Mouse (Mus musculus) adrenal gland, adult 2 months (tissue): Measurements from ENCODE around the gene Adamts8. TPM values are rescaled to one million over a fixed set of nuclear protein-coding genes. Genes with fewer than 3 reads are reported as not detected.

Experiments used
- DNase-seq: peaks from one replicate; pipeline ENCODE4 v3.0.0; 2021
- polyA plus RNA-seq: library from polyadenylated mRNA; depleted of rRNA; stranded (reverse); fragments of >200 nt; gene quantifications from 2 replicates; pipeline ENCODE4 v1.2.3, GENCODE M21; 2012
- total RNA-seq, 2 experiments: library from RNA; stranded (reverse); gene quantifications; 2 replicates each; pipeline ENCODE4 v1.2.3; 2021

Gene Adamts8
- total and polyA plus RNA-seq, 3 experiments: 0.12 to 0.34 (median 0.14) TPM

- DNase-seq: peak; percentile 86
These were observed 20.0 kb upstream of the Adamts8 start, which contains the start of gene Adamts15 for GRCm38 (mm10) chr9:30922197-30922894. Adamts15 (minus strand) TSS chr9:30922452.

DNA sequence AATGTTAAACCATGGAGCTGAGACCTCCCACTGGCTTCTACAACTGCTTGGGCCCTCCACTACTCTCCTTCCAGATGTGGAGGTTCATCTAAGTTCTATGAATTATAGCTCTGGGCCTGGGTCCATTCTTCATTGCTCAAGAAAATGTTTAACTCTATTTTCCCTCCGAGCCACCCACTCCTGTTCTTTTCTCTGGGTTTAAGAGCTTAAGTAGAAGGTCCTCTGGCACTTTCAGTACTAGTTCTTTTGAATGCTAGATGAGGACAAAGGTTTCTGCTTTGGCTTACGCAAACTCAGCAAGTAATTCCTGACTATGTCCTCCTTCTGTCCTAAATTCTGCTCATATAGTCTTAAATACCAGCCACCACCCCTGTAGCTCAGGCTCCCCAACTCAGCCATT, 13.6 kb upstream of the Adamts8 start:
- no peak for DNase-seq

DNA sequence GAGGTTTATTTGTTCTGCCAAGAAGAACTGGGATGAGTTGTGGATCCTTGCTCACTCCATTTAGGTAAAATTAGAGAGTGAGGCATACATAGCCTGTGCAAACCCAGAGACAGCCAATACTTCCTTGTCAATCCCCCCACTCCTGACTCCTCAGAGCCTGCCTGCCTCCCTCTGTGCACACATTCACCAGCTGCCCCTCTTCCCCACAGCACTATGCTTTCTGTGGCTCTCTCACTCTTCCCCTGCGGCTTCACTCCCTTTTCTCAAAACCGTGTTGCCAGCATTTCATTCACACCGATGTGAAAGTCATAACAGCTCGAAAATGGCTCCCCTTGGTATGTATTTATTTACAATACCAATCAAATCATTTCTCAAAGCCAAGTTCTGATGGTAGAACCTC, 10.0 kb upstream of the Adamts8 start:
- DNase-seq: no peak

DNA sequence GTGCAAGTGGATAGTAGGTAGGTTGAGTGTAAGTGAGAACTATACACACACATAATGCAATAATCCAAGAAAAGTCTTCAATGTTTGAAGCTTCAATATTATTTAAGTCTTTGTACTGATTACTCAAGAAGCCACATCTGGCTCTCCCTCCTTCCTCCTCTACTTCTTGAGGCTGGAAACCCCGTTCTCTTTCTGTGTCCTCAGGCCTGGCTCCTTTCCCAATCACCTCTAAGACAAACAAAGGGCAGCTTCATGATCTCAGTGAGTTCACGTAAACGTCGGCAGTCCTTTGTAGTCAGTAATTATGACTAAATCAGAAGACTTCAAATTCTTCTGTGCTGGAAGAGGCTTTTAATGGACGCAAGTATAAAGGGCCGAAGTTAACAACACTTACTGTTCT, 7.5 kb upstream of the Adamts8 start:
- DNase-seq: no peak

DNA sequence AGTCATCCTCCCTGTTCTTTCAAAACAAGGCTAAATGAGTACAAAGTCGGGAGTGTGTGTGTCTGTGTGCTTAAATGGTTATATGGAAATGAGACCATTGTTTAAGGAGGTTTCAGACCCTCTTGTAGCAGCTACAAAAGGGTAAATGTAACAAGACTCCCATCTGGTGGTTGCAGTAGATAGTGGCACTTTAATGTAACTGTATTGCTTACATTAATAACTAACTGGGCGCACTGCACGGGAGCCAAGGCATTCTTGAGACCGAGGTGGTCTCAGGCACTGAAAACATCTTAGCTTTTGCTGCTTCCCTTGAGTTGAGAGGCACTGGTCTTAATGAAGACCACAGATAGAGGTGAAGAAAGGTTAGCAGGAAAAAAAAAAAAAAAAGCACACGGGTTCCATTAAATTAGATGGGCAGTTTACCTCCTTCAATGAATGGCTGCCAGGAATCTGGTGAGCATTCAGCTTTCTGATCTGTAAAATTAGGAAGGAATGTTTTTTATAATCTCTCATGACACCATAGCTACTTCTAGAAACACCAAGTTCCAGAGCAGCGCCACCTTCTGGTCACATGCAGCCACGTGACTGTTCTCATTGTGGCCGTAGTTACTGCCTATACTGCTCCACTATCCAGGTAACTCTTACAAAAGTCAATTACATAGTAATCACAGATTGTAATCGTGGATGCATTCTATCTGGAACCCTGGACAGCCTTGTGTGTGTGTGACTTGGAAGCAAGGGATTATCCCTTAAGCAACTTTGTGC, 5.5 kb upstream of the Adamts8 start:
- DNase-seq: peak; percentile 46

- peak; percentile 84 for DNase-seq
These were observed 2.0 kb upstream of the Adamts8 start for GRCm38 (mm10) chr9:30940328-30940727.

DNA sequence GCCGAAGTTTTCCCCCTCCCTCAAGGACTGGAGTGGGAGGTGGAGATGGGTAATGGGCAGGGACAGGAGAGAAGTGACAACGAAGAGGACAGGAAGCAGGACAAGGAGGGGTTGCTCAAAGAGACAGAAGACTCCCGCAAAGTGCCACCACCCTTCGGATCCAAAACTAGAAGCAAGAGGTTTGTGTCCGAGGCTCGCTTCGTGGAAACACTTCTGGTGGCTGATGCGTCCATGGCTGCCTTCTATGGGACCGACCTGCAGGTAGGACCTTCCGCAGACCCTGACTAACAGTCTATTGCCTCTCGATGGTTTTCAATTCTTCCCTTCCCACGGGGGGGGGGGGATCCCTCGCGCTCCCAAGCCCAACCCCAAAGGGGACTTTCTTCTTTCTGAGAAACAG, 979 bp downstream of the Adamts8 start:
- no peak for DNase-seq

DNA sequence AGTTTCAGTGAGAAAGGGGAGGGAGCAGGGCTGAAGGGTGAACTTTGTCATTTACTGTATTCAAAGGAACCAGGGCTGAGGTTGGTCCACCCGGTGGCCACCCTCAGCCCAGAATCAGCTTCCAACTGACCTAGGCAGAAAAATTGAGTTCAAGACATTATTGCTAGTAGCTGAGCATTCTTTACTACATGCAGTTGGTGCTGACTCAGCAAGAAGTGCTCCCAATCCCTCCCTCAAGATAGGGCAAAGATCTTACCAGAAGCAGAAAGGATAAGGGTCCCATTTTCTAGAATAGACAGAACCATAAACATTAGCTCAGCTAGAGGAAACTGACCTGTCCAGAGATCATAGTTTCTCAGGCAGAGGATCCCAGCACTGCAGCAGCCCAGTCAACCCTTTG, 1.9 kb downstream of the Adamts8 start:
- DNase-seq: no peak

- DNase-seq: no peak
These were observed 2.9 kb downstream of the Adamts8 start for GRCm38 (mm10) chr9:30945276-30945675.

- no peak for DNase-seq
These were observed 7.1 kb downstream of the Adamts8 start for GRCm38 (mm10) chr9:30949422-30949821.

- DNase-seq: peak; percentile 61
These were observed 7.6 kb downstream of the Adamts8 start for GRCm38 (mm10) chr9:30949971-30950370.

DNA sequence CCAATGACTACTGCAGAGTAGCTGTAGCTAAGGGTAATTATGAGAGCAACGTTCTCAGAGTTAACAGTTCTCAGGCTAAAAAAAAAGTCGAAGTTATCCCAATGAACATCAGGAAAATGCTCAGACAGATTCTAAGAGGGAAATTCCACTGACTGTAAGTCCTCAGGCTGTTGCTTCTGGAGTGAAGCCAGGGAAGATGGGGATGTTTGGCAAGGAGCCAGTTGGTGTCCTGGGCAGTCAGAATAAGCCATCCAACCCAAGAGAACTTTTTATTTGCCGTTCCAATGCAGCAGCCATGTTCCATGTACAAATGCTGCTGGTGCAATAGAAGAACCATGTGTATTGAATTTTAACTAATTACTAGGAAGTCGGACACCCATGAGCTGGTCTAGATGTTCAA, 8.2 kb downstream of the Adamts8 start:
- peak; percentile 58 for DNase-seq

DNA sequence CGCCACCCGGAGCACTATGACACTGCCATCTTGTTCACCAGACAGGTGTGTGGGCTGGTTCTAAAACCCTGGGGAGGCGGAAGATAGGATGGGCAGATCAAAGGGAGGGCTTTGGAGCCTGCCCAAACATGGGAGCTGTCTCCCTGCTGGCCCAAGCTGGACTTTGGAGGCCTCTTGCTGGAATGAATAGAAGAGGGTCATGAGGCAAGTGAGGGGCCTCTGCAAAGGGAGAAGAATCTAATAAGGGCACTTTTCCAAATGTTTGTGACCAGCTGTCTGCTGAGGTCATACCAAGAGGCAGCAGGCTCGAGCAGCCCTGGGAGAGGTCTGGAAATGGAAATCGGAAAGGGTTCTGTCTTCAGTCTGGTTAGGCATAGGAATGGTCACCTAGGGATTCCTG, 9.1 kb downstream of the Adamts8 start:
- no peak for DNase-seq

DNA sequence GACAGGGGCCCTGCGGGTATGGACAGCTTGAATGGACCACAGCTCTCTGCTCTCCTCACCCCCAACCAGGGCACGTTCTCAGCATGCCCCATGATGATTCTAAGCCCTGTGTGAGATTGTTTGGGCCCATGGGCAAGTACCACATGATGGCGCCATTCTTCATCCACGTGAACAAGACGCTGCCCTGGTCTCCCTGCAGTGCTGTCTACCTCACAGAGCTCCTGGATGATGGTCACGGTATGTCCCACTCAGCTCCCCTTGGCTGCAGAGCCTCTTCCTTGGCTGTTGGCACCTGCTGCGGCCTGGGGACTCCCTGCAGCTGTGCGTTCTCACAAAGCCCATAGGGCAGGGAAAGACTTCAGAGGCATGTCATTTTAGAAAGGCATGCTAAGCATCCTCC, 10.9 kb downstream of the Adamts8 start:
- no peak for DNase-seq

GRCm38 (mm10) chr9:30955246-30955645, 12.9 kb downstream of the Adamts8 start:
- DNase-seq: no peak

- no peak for DNase-seq
These were observed 21.4 kb downstream of the Adamts8 start for GRCm38 (mm10) chr9:30963780-30964179.

- no peak for DNase-seq
These were observed 22.3 kb downstream of the Adamts8 start for GRCm38 (mm10) chr9:30964685-30965084.

DNA sequence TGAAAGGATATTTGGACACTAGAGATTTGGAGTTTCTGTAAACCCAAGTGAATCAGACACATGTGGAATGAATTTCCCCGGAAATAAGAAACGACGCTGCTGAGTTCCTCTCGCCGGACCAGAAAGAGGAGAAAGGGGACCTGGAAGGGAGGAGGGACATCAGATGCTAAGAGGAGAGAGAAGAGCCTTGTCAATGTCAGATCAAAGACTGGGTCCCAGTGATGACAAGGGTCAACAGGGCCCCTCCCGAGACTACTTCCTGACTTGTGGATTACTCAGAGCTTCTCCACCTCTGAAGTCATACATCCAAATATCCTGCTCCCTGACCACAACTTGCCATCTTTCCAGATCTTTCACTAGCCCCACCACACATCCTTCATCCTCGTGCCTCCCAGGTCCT, 24.5 kb downstream of the Adamts8 start:
- no peak for DNase-seq

GRCm38 (mm10) chr9:30968130-30968529, 25.8 kb downstream of the Adamts8 start:
- DNase-seq: no peak

DNA sequence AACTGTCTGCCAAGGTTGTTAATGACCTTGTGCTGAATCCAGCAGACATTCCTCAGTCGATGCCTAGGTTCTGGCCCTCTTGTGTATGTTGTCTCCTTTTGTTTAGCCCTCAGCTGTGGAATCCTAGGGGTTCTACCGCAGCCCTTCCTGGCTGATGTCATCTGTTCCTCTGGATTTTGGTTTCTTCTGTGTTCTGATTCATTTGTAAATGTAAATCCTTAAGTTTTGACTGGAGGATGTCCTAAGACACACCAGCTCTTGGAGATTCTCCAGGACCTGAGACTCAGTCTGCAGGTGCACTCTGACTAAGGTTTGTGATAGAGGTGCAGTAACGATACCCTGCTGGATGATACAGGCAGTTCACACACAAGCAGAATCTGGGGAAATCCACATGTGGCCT, 27.6 kb downstream of the Adamts8 start:
- no peak for DNase-seq

DNA sequence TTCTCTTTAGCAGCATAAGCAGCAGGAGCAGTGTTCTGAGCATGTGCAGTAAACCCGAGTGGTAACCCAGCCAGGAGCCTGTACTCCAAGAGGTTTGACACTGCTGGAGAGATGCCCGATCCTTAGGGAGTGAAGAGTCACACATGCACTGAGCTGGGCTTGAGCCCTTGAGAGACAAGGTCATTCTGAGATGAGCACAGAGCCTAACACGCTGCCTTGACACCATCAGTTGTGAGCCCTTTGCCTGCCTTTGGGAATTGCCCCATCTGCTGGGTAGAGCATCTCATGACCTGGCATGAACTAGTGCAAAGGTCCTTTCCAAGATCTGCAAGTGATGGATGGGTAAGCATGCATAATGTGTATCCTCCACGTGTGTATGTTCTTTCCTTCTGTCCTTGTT, 29.6 kb downstream of the Adamts8 start:
- peak; percentile 75 for DNase-seq

DNA sequence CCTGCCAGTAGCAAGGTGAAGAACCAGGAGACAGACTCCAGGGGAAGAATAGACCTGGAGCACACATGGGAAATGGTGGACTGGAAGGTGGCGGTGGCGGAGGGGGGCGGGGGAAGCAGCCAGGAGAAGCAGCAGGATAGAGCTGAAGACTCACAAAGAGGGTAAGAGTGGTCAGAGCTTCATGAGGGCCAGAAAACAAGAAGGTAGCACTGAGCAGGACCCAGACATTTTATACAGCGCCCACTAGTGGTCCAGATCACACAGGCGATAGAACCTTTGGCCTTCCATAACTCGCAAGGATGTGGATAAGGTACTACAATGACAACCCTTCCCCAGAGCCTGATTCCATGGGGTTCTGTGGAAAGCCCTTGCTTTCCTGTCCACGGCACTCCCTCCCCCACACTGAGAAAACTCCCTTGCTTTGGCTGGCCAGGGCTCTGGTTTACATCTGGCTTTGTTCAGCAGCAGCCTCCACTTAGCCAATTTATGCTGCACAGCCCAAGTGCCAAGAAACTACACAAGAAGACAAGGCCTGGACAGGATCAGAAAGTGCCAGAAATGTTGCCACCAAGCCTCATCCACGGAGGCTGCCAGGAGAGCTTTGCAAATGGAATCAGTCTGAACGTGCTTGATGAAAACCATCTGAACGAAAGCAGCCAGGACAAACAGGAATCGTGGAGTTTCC, 34.1 kb downstream of the Adamts8 start:
- no peak for DNase-seq

DNA sequence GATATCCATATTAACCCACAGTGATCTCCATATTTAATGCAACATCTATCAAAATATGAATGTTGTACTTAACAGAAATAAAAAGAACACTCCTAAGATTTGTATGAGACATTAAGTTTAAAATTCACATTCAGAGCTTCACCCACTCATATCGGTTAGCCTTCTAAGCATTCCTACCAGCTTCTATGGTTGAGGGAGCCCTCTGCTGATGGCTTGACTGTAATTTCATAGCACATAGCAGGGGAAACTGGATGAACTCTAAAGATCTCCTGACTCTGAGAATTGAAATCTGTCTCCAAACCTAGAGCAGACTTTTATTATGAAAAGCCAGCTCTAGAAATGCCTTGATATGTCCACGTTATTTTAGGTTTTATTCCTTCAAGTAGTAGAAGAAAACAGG, 38.1 kb downstream of the Adamts8 start:
- DNase-seq: no peak
